Mouse (Mus musculus): Measurements from ENCODE around the gene 4430402I18Rik. TPM values are rescaled to one million over a fixed set of nuclear protein-coding genes. Genes with fewer than 3 reads are reported as not detected.

Gene 4430402I18Rik
- polyA plus RNA-seq, 1 experiment from 2014 or later: 1.7 TPM

- Histone ChIP-seq H3K36me3 (no peaks in the 10 kb centered on the region), H3K27ac (replicated peaks) (no peak overlapping the region), H3K4me1 (replicated peaks) (0 out of 2 replicates have a peak, but pooled peaks cover 3% of the 10 kb centered on the region), H3K4me2 (no peak overlapping the region), H3K27me3 (no peaks in the 10 kb centered on the region), H3K9ac (no peak overlapping the region), H3K9me3 (no peaks in the 10 kb centered on the region), H3K4me3 (no peak overlapping the region)
- 78% methylated on average over 1 of the region's 1 CpGs for WGBS
- ATAC-seq (ENCODE audit: low FRiP score, low read depth): no peak
Measured at GRCm38 (mm10) chr19:28891864-28892263, 75.7 kb downstream of the 4430402I18Rik start.

- no peaks in the 10 kb centered on the region for H3K36me3 ChIP-seq
- no peak overlapping the region for H3K4me2 ChIP-seq
- no peaks in the 10 kb centered on the region for H3K4me1 ChIP-seq (replicated peaks)
- H3K4me3 ChIP-seq: no peak overlapping the region
- no peak overlapping the region for H3K27ac ChIP-seq (replicated peaks)
- H3K9me3 ChIP-seq: no peaks in the 10 kb centered on the region
- no peak for ATAC-seq (ENCODE audit: low FRiP score, low read depth)
- H3K9ac ChIP-seq: no peak overlapping the region
- H3K27me3 ChIP-seq: no peaks in the 10 kb centered on the region
- WGBS: 73% methylated on average over 5 of the region's 5 CpGs
Measured at GRCm38 (mm10) chr19:28891238-28891637, 76.4 kb downstream of the 4430402I18Rik start.

- no peaks in the 10 kb centered on the region for H3K27me3 ChIP-seq
- no peaks in the 10 kb centered on the region for H3K4me1 ChIP-seq (replicated peaks)
- no peak overlapping the region for H3K9ac ChIP-seq
- H3K9me3 ChIP-seq: no peaks in the 10 kb centered on the region
- 62% methylated on average over 3 of the region's 3 CpGs for WGBS
- no peak overlapping the region for H3K4me2 ChIP-seq
- H3K36me3 ChIP-seq: no peaks in the 10 kb centered on the region
- ATAC-seq (ENCODE audit: low FRiP score, low read depth): no peak
- H3K4me3 ChIP-seq: no peak overlapping the region
- H3K27ac ChIP-seq (replicated peaks): no peak overlapping the region
Measured at GRCm38 (mm10) chr19:28889251-28889650, 78.3 kb downstream of the 4430402I18Rik start.

- H3K36me3 ChIP-seq: no peaks in the 10 kb centered on the region
- H3K4me2 ChIP-seq: no peak overlapping the region
- no peak overlapping the region for H3K9ac ChIP-seq
- H3K4me3 ChIP-seq: no peak overlapping the region
- no peaks in the 10 kb centered on the region for H3K4me1 ChIP-seq (replicated peaks)
- no peak overlapping the region for H3K27ac ChIP-seq (replicated peaks)
- 46% methylated on average over 1 of the region's 1 CpGs for WGBS
- no peaks in the 10 kb centered on the region for H3K9me3 ChIP-seq
- no peak for ATAC-seq (ENCODE audit: low FRiP score, low read depth)
- H3K27me3 ChIP-seq: no peaks in the 10 kb centered on the region
Measured at GRCm38 (mm10) chr19:28888496-28888895, 79.1 kb downstream of the 4430402I18Rik start.

- Histone ChIP-seq H3K27me3 (no peaks in the 10 kb centered on the region), H3K9me3 (no peaks in the 10 kb centered on the region), H3K36me3 (no peaks in the 10 kb centered on the region), H3K9ac (no peak overlapping the region), H3K4me3 (no peak overlapping the region), H3K27ac (replicated peaks) (no peak overlapping the region), H3K4me1 (replicated peaks) (no peaks in the 10 kb centered on the region), H3K4me2 (no peak overlapping the region)
- WGBS: 61% methylated on average over 1 of the region's 1 CpGs
- no peak for ATAC-seq (ENCODE audit: low FRiP score, low read depth)
Measured at GRCm38 (mm10) chr19:28883126-28883525, 84.5 kb downstream of the 4430402I18Rik start.

GRCm38 (mm10) chr19:28879476-28879875 is 88.1 kb downstream of the 4430402I18Rik start:
- 87% methylated on average over 2 of the region's 2 CpGs for WGBS

GRCm38 (mm10) chr19:28870351-28870750 is 97.2 kb downstream of the 4430402I18Rik start:
- H3K36me3 ChIP-seq: no peaks in the 10 kb centered on the region
- no peaks in the 10 kb centered on the region for H3K9me3 ChIP-seq
- H3K4me2 ChIP-seq: no peak overlapping the region
- no peak overlapping the region for H3K9ac ChIP-seq
- no peaks in the 10 kb centered on the region for H3K4me1 ChIP-seq (replicated peaks)
- no peaks in the 10 kb centered on the region for H3K27me3 ChIP-seq
- no peak overlapping the region for H3K4me3 ChIP-seq
- no peak for ATAC-seq (ENCODE audit: low FRiP score, low read depth)
- WGBS: 52% methylated on average over 2 of the region's 2 CpGs
- H3K27ac ChIP-seq (replicated peaks): no peak overlapping the region

More at GRCm38 (mm10) chr19:28879476-28879875, 88.1 kb downstream of the 4430402I18Rik start:
- H3K4me1 ChIP-seq (replicated peaks): no peaks in the 10 kb centered on the region
- no peak overlapping the region for H3K9ac ChIP-seq
- H3K4me3 ChIP-seq: no peak overlapping the region
- H3K27ac ChIP-seq (replicated peaks): no peak overlapping the region
- ATAC-seq (ENCODE audit: low FRiP score, low read depth): no peak
- H3K4me2 ChIP-seq: no peak overlapping the region
- H3K36me3 ChIP-seq: no peaks in the 10 kb centered on the region
- H3K27me3 ChIP-seq: no peaks in the 10 kb centered on the region
- no peaks in the 10 kb centered on the region for H3K9me3 ChIP-seq

GRCm38 (mm10) chr19:28869251-28869855 is 98.2 kb downstream of the 4430402I18Rik start:
- no peaks in the 10 kb centered on the region for H3K4me1 ChIP-seq (replicated peaks)
- WGBS: 91% methylated on average over 6 of the region's 6 CpGs
- H3K4me2 ChIP-seq: no peak overlapping the region
- ATAC-seq (ENCODE audit: low FRiP score, low read depth): no peak
- no peak overlapping the region for H3K4me3 ChIP-seq
- H3K27ac ChIP-seq (replicated peaks): no peak overlapping the region
- H3K36me3 ChIP-seq: no peaks in the 10 kb centered on the region
- H3K9ac ChIP-seq: no peak overlapping the region
- H3K9me3 ChIP-seq: no peaks in the 10 kb centered on the region
- H3K27me3 ChIP-seq: no peaks in the 10 kb centered on the region

- no peaks in the 10 kb centered on the region for H3K9me3 ChIP-seq
- 46% methylated on average over 1 of the region's 1 CpGs for WGBS
- no peaks in the 10 kb centered on the region for H3K4me1 ChIP-seq (replicated peaks)
- H3K4me2 ChIP-seq: no peak overlapping the region
- H3K27ac ChIP-seq (replicated peaks): no peak overlapping the region
- no peaks in the 10 kb centered on the region for H3K36me3 ChIP-seq
- ATAC-seq (ENCODE audit: low FRiP score, low read depth): 0 out of 2 replicates have a peak, but pooled peaks have one; percentile 38
- no peaks in the 10 kb centered on the region for H3K27me3 ChIP-seq
- no peak overlapping the region for H3K4me3 ChIP-seq
- no peak overlapping the region for H3K9ac ChIP-seq
Measured at GRCm38 (mm10) chr19:28865501-28865900, 102.1 kb downstream of the 4430402I18Rik start.

GRCm38 (mm10) chr19:28864981-28865380 is 102.6 kb downstream of the 4430402I18Rik start:
- no peaks in the 10 kb centered on the region for H3K9me3 ChIP-seq
- H3K9ac ChIP-seq: no peak overlapping the region
- 63% methylated on average over 6 of the region's 6 CpGs for WGBS
- H3K27ac ChIP-seq (replicated peaks): 0 out of 2 replicates have a peak overlapping the region, but pooled peaks have one; percentile 11
- ATAC-seq (ENCODE audit: low FRiP score, low read depth): no peak
- H3K27me3 ChIP-seq: no peaks in the 10 kb centered on the region
- H3K36me3 ChIP-seq: no peaks in the 10 kb centered on the region
- no peak overlapping the region for H3K4me2 ChIP-seq
- no peak overlapping the region for H3K4me3 ChIP-seq
- H3K4me1 ChIP-seq (replicated peaks): no peaks in the 10 kb centered on the region

GRCm38 (mm10) chr19:28863626-28864025 is 104.0 kb downstream of the 4430402I18Rik start:
- Histone ChIP-seq H3K9me3 (no peaks in the 10 kb centered on the region), H3K4me3 (no peak overlapping the region), H3K27me3 (no peaks in the 10 kb centered on the region), H3K4me2 (no peak overlapping the region), H3K27ac (replicated peaks) (no peak overlapping the region), H3K9ac (no peak overlapping the region), H3K36me3 (no peaks in the 10 kb centered on the region), H3K4me1 (replicated peaks) (no peaks in the 10 kb centered on the region)
- ATAC-seq (ENCODE audit: low FRiP score, low read depth): no peak
- WGBS: 93% methylated on average over 10 of the region's 10 CpGs

- 92% methylated on average over 2 of the region's 2 CpGs for WGBS
- ATAC-seq (ENCODE audit: low FRiP score, low read depth): no peak
- no peak overlapping the region for H3K4me3 ChIP-seq
Measured at GRCm38 (mm10) chr19:28860246-28860645, 107.4 kb downstream of the 4430402I18Rik start.

GRCm38 (mm10) chr19:28854831-28855230 is 112.8 kb downstream of the 4430402I18Rik start:
- Histone ChIP-seq H3K27ac (replicated peaks) (no peak overlapping the region), H3K4me2 (no peak overlapping the region), H3K4me3 (no peak overlapping the region), H3K27me3 (no peaks in the 10 kb centered on the region), H3K36me3 (no peaks in the 10 kb centered on the region), H3K9me3 (no peaks in the 10 kb centered on the region), H3K4me1 (replicated peaks) (no peaks in the 10 kb centered on the region), H3K9ac (no peak overlapping the region)
- no peak for ATAC-seq (ENCODE audit: low FRiP score, low read depth)
- WGBS: 84% methylated on average over 1 of the region's 1 CpGs

More at GRCm38 (mm10) chr19:28860246-28860645, 107.4 kb downstream of the 4430402I18Rik start:
- Histone ChIP-seq H3K4me1 (replicated peaks) (no peaks in the 10 kb centered on the region), H3K9ac (no peak overlapping the region), H3K9me3 (no peaks in the 10 kb centered on the region), H3K27me3 (no peaks in the 10 kb centered on the region), H3K4me2 (no peak overlapping the region), H3K36me3 (no peaks in the 10 kb centered on the region), H3K27ac (replicated peaks) (no peak overlapping the region)

Measured in hindbrain, embryonic 15.5 days (tissue).